Mouse (Mus musculus) midbrain, postnatal 0 days (tissue): Measurements from ENCODE around the gene Crtc1. TPM values are rescaled to one million over a fixed set of nuclear protein-coding genes. Genes with fewer than 3 reads are reported as not detected.

Experiments
- ATAC-seq: fragments of 200-750 bp; cut with Nextera tagmentation; 2 replicates; pipeline ENCODE4 v1.8.0; 2017; ENCODE audit warnings: moderate number of reproducible peaks, mild to moderate bottlenecking, moderate TSS enrichment, moderate library complexity; ENCODE audit not compliant: low FRiP score
- DNase-seq: peaks from one replicate; pipeline ENCODE4 v3.0.0-alpha.2; 2015; ENCODE audit warnings: low spot score
- H3K27ac ChIP-seq: fragments of 300-500 bp; sonication (generic); 2 replicates; pipeline ENCODE4 v1.5.1; 2014; ENCODE audit warnings: low read depth, mild to moderate bottlenecking, low read length, mixed read lengths
- H3K27me3 ChIP-seq: fragments of 300-500 bp; sonication (generic); 2 replicates; pipeline ENCODE4 v1.6.1; 2014; ENCODE audit warnings: low read length, control low read depth, mixed read lengths; ENCODE audit not compliant: insufficient read depth
- H3K36me3 ChIP-seq: fragments of 300-500 bp; sonication (generic); 2 replicates; pipeline ENCODE4 v1.6.1; 2014; ENCODE audit warnings: low read length, control low read depth, mixed read lengths; ENCODE audit not compliant: insufficient read depth
- H3K4me1 ChIP-seq: fragments of 300-500 bp; sonication (generic); 2 replicates; pipeline ENCODE4 v1.6.1; 2014; ENCODE audit warnings: mild to moderate bottlenecking, control low read depth, antibody characterized with exemption, low read length, mixed read lengths; ENCODE audit not compliant: insufficient read depth
- H3K4me2 ChIP-seq: fragments of 300-500 bp; sonication (generic); 2 replicates; pipeline ENCODE4 v1.6.1; 2014; ENCODE audit warnings: low read depth, mild to moderate bottlenecking, low read length, mixed read lengths; ENCODE audit not compliant: poor library complexity, severe bottlenecking
- H3K4me3 ChIP-seq: fragments of 300-500 bp; sonication (generic); 2 replicates; pipeline ENCODE4 v1.5.1; 2014; ENCODE audit warnings: low read depth, mild to moderate bottlenecking, low read length, moderate library complexity
- H3K9ac ChIP-seq: fragments of 300-500 bp; sonication (generic); replicated peaks from 2 replicates; pipeline ENCODE4 v1.6.1; 2014; ENCODE audit warnings: mild to moderate bottlenecking, low read length, moderate library complexity, mixed read lengths; ENCODE audit not compliant: poor library complexity, severe bottlenecking
- H3K9me3 ChIP-seq: fragments of 300-500 bp; sonication (generic); 2 replicates; pipeline ENCODE4 v1.6.1; 2016; ENCODE audit warnings: low read length, control low read depth
- CTCF ChIP-seq: IDR thresholded peaks from 2 replicates; pipeline ENCODE4 v1.5.1; 2016; ENCODE audit warnings: antibody characterized with exemption, mild to moderate bottlenecking
- WGBS: fragments of 180-500 bp; shearing (Covaris S2); extraction: QIAGEN DNeasy Blood & Tissue Kit; methylation state at CpG from one replicate; pipeline ENCODE4 v1.1.7; 2014; 5-methylcytosine and 5-hydroxymethylcytosine counted together
- polyA plus RNA-seq: library from polyadenylated mRNA; unstranded; fragments of >200 nt; fragmentation: Nextera tagmentation; extraction: Ambion mirVana; gene quantifications from 2 replicates; pipeline ENCODE4 v1.2.1, GENCODE M21; 2015
- total RNA-seq: library from RNA; depleted of rRNA; stranded (reverse); fragments of >200 nt; gene quantifications from 2 replicates; pipeline ENCODE4 v1.2.3, GENCODE M21; 2014

Crtc1 gene
- total and polyA plus RNA-seq, 2 experiments from 2014 or later = 47.8 to 56.3 TPM

DNA sequence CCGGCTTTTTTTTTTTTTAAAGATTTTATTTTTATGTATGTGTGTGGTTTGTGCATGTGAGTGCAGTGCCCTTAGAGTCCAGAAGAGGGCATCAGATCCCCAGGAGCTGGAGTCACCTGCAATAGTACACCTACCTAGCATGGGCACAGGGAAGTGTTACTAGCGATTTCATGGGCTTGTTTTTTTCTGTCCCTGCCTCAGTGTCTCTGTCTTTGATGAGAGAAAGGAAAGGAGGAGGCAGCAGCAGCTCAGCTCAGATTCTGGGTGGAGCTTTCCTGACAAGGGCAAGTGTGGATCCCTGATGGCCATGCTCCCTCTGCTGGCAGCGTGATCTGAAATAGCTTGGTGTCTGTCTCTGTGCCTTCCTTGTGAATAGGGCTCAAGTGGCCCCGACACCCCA is 78.6 kb downstream of the Crtc1 start:
- no peaks in the 10 kb centered on the region for H3K36me3 ChIP-seq
- H3K9ac ChIP-seq = no peak overlapping the region
- peak; percentile 29; the same call in 1 of the 2 replicates for TF ChIP-seq CTCF
- H3K4me2 ChIP-seq = no peak overlapping the region
- H3K4me3 ChIP-seq = no peak overlapping the region
- no peak for ATAC-seq
- H3K9me3 ChIP-seq = no peaks in the 10 kb centered on the region
- DNase-seq = no peak
- H3K27me3 ChIP-seq = no peaks in the 10 kb centered on the region
- H3K4me1 ChIP-seq = no peaks in the 10 kb centered on the region
- no peak overlapping the region for H3K27ac ChIP-seq
- 48% methylated on average over 4 of the region's 4 CpGs for WGBS

GRCm38 (mm10) chr8:70359411-70359810 is 80.0 kb downstream of the Crtc1 start:
- no peaks in the 10 kb centered on the region for H3K36me3 ChIP-seq
- H3K27me3 ChIP-seq = no peaks in the 10 kb centered on the region
- H3K9me3 ChIP-seq = no peaks in the 10 kb centered on the region
- no peak overlapping the region for H3K4me3 ChIP-seq
- no peak overlapping the region for H3K9ac ChIP-seq
- DNase-seq = peak; percentile 38
- no peak for TF ChIP-seq CTCF
- H3K4me1 ChIP-seq = no peaks in the 10 kb centered on the region
- no peak overlapping the region for H3K27ac ChIP-seq
- no peak for ATAC-seq
- no peak overlapping the region for H3K4me2 ChIP-seq
- 31% methylated on average over 3 of the region's 3 CpGs for WGBS

GRCm38 (mm10) chr8:70356111-70356510 is 83.3 kb downstream of the Crtc1 start:
- TF ChIP-seq CTCF = no peak
- DNase-seq (no peak), ATAC-seq (no peak)
- 89% methylated on average over 1 of the region's 1 CpGs for WGBS
- no peaks in the 10 kb centered on the region for H3K36me3 ChIP-seq
- no peaks in the 10 kb centered on the region for H3K27me3 ChIP-seq
- no peak overlapping the region for H3K9ac ChIP-seq
- no peak overlapping the region for H3K4me3 ChIP-seq
- H3K4me2 ChIP-seq = no peak overlapping the region
- no peak overlapping the region for H3K27ac ChIP-seq
- peaks cover 12% of the 10 kb centered on the region for H3K4me1 ChIP-seq
- H3K9me3 ChIP-seq = no peaks in the 10 kb centered on the region

GRCm38 (mm10) chr8:70354004-70354403 is 85.4 kb downstream of the Crtc1 start:
- H3K9ac ChIP-seq = peak overlapping the region; percentile 67
- H3K4me2 ChIP-seq = peak overlapping the region; percentile 98
- H3K4me3 ChIP-seq = peak overlapping the region; percentile 100
- peak overlapping the region; percentile 84 for H3K27ac ChIP-seq
- no peak; the same call in 1 of the 2 replicates for ATAC-seq
- no peaks in the 10 kb centered on the region for H3K27me3 ChIP-seq
- peaks cover 5% of the 10 kb centered on the region; the same call in 1 of the 2 replicates for H3K36me3 ChIP-seq
- no peak for DNase-seq
- H3K4me1 ChIP-seq = peaks cover 16% of the 10 kb centered on the region
- H3K9me3 ChIP-seq = no peaks in the 10 kb centered on the region
- WGBS = 71% methylated on average over 4 of the region's 4 CpGs
- no peak for TF ChIP-seq CTCF

DNA sequence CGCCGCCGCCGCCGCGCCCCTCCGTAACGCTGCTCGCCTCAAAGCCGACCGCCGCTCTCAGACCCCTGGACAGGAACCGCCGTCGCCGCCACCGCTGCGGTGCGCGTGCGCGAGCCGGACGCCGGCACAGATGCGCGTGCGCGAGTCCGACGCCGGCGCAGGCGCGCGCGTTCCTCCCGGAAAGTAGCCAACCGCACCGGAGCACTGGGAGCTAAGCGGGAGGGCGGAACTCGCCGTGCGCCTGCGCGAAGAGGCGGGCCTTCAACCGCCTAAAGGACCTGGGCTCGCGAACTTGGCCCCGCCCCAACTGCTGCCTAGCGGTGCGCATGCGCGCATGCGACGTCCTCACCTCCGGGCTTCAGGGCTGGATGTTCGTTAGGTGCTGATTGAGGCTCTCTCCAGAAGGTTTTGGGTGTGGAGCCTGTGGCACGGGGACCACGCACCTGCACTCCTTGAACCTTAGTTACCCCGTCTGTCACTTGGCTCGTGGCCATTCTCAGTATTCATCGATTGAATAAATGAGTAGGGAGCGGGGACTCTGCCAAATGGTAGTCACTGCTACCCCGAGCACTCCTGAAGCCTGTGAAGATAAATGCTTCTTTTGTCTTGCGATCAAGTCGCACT is 86.1 kb downstream of the Crtc1 start, which contains the start of gene Upf1:
Upf1 (minus strand) TSS at position 85 of the 624 bp plus-strand sequence.
- TF ChIP-seq CTCF = no peak
- under 1% methylated on average over 58 of the region's 69 CpGs for WGBS
- Histone ChIP-seq H3K27me3 (no peaks in the 10 kb centered on the region), H3K4me2 (peak within 1 kb of the TSS; percentile 98), H3K9me3 (no peaks in the 10 kb centered on the region), H3K4me3 (peak within 1 kb of the TSS; percentile 100), H3K36me3 (peaks cover 9% of the 10 kb centered on the region), H3K9ac (peak within 1 kb of the TSS; percentile 93), H3K4me1 (peaks cover 16% of the 10 kb centered on the region), H3K27ac (peak within 1 kb of the TSS; percentile 86)
- peak; percentile 91 for ATAC-seq
- peak; percentile 98 for DNase-seq

GRCm38 (mm10) chr8:70352657-70353151 is 86.7 kb downstream of the Crtc1 start:
- H3K27ac ChIP-seq = peak overlapping the region; percentile 86
- peaks cover 16% of the 10 kb centered on the region for H3K4me1 ChIP-seq
- peak overlapping the region; percentile 100 for H3K4me3 ChIP-seq
- WGBS = 0% methylated on average over 37 of the region's 64 CpGs
- H3K9me3 ChIP-seq = no peaks in the 10 kb centered on the region
- H3K4me2 ChIP-seq = peak overlapping the region; percentile 98
- DNase-seq = no peak
- TF ChIP-seq CTCF = no peak
- peak overlapping the region; percentile 93 for H3K9ac ChIP-seq
- peak; percentile 42 for ATAC-seq
- H3K27me3 ChIP-seq = no peaks in the 10 kb centered on the region
- H3K36me3 ChIP-seq = peaks cover 9% of the 10 kb centered on the region
